Mouse (Mus musculus): ENCODE measurements around the gene Gm9195. TPM values are rescaled to one million over a fixed set of nuclear protein-coding genes. Genes with fewer than 3 reads are reported as not detected.

Gm9195 gene
- polyA plus RNA-seq, 1 experiment, result not detected

GRCm38 (mm10) chr14:72468429-72468828 is 23.2 kb downstream of the Gm9195 start:
- Histone ChIP-seq H3K27ac (replicated peaks; ENCODE audit: low read depth, low read length) (no peak overlapping the region), H3K4me3 (ENCODE audit: insufficient read depth, low read depth, low read length) (no peak overlapping the region), H3K4me1 (ENCODE audit: control insufficient read depth, insufficient read depth, insufficient read length, low read length) (no peaks in the 10 kb centered on the region)

GRCm38 (mm10) chr14:72466384-72466783 is 25.3 kb downstream of the Gm9195 start:
- Histone ChIP-seq H3K27ac (replicated peaks; ENCODE audit: low read depth, low read length) (no peak overlapping the region), H3K4me1 (ENCODE audit: control insufficient read depth, insufficient read depth, insufficient read length, low read length) (no peaks in the 10 kb centered on the region), H3K4me3 (ENCODE audit: insufficient read depth, low read depth, low read length) (no peak overlapping the region)

DNA sequence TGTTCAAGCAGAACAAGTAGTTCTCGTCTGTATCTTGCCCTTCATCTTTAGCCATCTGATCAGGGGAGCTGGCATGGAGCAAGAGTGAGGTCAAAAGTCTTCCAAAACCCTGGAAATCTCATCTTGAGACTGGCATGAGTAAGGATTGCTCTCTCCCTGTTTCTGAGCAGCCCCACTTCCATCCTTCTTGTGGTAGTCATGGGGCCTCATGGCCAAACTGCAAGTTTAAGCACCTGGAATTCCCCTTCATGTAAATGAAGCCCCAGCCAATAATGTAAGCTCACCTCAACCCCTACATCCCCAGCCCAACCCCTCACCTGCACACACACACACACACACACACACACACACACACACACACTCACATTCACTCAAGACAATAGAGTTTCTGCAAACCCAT is 30.0 kb downstream of the Gm9195 start:
- no peak overlapping the region for H3K27ac ChIP-seq (replicated peaks; ENCODE audit: low read depth, low read length)
- H3K4me3 ChIP-seq (ENCODE audit: insufficient read depth, low read depth, low read length), result no peak overlapping the region
- H3K4me1 ChIP-seq (ENCODE audit: control insufficient read depth, insufficient read depth, insufficient read length, low read length), result no peaks in the 10 kb centered on the region

GRCm38 (mm10) chr14:72460291-72460690 is 31.3 kb downstream of the Gm9195 start:
- Histone ChIP-seq H3K4me1 (ENCODE audit: control insufficient read depth, insufficient read depth, insufficient read length, low read length) (no peaks in the 10 kb centered on the region), H3K27ac (replicated peaks; ENCODE audit: low read depth, low read length) (no peak overlapping the region), H3K4me3 (ENCODE audit: insufficient read depth, low read depth, low read length) (no peak overlapping the region)

GRCm38 (mm10) chr14:72458930-72459329 is 32.7 kb downstream of the Gm9195 start:
- Histone ChIP-seq H3K27ac (replicated peaks; ENCODE audit: low read depth, low read length) (no peak overlapping the region), H3K4me3 (ENCODE audit: insufficient read depth, low read depth, low read length) (no peak overlapping the region), H3K4me1 (ENCODE audit: control insufficient read depth, insufficient read depth, insufficient read length, low read length) (no peaks in the 10 kb centered on the region)

- H3K27ac ChIP-seq (replicated peaks; ENCODE audit: low read depth, low read length), result no peak overlapping the region
- no peak overlapping the region for H3K4me3 ChIP-seq (ENCODE audit: insufficient read depth, low read depth, low read length)
- no peaks in the 10 kb centered on the region for H3K4me1 ChIP-seq (ENCODE audit: control insufficient read depth, insufficient read depth, insufficient read length, low read length)
Observed at GRCm38 (mm10) chr14:72447141-72448091, 44.2 kb downstream of the Gm9195 start.

DNA sequence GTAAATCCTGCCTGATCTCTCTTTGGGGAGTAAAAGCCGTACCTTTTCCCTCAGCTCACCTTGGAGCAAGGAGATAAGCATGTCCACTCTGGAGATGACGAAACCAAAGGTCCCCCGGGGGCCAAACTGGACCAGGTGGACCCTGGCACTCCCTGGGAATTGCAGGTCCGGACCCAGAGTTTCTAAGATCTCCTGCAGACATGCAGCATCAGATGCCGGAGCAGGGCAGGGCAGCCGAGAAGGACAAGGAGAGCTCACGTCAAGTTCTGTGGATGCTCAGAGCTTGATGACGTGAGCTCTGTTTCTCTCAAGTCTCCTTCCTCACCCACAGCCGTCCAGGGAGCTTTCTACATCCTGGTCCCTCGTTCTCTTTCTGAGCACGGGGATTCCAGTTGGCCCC is 48.7 kb downstream of the Gm9195 start:
- no peak overlapping the region for H3K4me3 ChIP-seq (ENCODE audit: insufficient read depth, low read depth, low read length)
- no peak overlapping the region for H3K27ac ChIP-seq (replicated peaks; ENCODE audit: low read depth, low read length)
- H3K4me1 ChIP-seq (ENCODE audit: control insufficient read depth, insufficient read depth, insufficient read length, low read length), result no peaks in the 10 kb centered on the region

DNA sequence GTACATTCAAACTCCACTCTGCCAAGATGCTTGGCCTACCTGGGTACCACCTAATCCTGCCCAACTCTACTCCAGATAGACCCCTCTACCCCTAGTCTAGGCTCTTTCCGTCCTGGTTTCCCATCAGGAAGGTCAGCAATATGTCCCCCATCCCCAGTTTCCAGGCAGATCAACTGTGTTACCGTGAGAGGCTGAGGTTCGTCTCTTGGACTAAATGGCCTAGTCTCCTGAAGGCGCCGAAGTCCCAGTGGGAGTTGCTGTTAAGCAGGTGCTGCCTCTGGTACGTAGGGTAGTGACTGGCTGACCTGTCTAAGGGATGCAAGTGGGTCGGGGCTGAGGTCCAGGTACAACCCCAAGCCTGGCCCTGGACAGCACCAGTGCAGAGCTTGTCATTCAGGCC is 50.7 kb downstream of the Gm9195 start:
- H3K27ac ChIP-seq (replicated peaks; ENCODE audit: low read depth, low read length), result no peak overlapping the region

DNA sequence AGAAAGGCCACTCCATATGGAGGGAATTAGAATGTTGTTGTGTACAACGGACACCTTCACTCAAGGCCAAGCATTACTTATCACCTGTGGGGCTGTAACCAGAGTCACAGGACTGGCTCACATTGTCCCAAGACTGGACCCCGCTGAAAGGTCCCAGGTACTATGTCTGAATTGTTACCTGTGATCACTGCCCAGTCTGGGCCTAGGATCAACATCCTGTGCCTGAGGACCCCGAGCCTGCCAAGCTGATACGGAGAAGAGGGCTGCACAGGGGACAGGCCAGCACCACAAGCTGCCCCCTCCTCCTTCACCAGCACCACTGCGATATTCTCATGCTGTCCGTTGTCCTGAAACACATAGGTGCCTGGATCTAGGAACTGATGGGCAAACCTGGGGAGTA is 51.2 kb downstream of the Gm9195 start:
- H3K4me3 ChIP-seq (ENCODE audit: insufficient read depth, low read depth, low read length), result no peak overlapping the region
- H3K27ac ChIP-seq (replicated peaks; ENCODE audit: low read depth, low read length), result no peak overlapping the region
- H3K4me1 ChIP-seq (ENCODE audit: control insufficient read depth, insufficient read depth, insufficient read length, low read length), result no peaks in the 10 kb centered on the region

More for the DNA sequence above, 50.7 kb downstream of the Gm9195 start:
- Histone ChIP-seq H3K4me3 (ENCODE audit: insufficient read depth, low read depth, low read length) (no peak overlapping the region), H3K4me1 (ENCODE audit: control insufficient read depth, insufficient read depth, insufficient read length, low read length) (no peaks in the 10 kb centered on the region)

- Histone ChIP-seq H3K4me1 (ENCODE audit: control insufficient read depth, insufficient read depth, insufficient read length, low read length) (no peaks in the 10 kb centered on the region), H3K4me3 (ENCODE audit: insufficient read depth, low read depth, low read length) (no peak overlapping the region), H3K27ac (replicated peaks; ENCODE audit: low read depth, low read length) (no peak overlapping the region)
Observed at GRCm38 (mm10) chr14:72438976-72439375, 52.7 kb downstream of the Gm9195 start.

- Histone ChIP-seq H3K4me3 (ENCODE audit: insufficient read depth, low read depth, low read length) (no peak overlapping the region), H3K4me1 (ENCODE audit: control insufficient read depth, insufficient read depth, insufficient read length, low read length) (no peaks in the 10 kb centered on the region), H3K27ac (replicated peaks; ENCODE audit: low read depth, low read length) (no peak overlapping the region)
Observed at GRCm38 (mm10) chr14:72389696-72390095, 101.9 kb downstream of the Gm9195 start.

- Histone ChIP-seq H3K27ac (replicated peaks; ENCODE audit: low read depth, low read length) (no peak overlapping the region), H3K4me1 (ENCODE audit: control insufficient read depth, insufficient read depth, insufficient read length, low read length) (no peaks in the 10 kb centered on the region), H3K4me3 (ENCODE audit: insufficient read depth, low read depth, low read length) (no peak overlapping the region)
Observed at GRCm38 (mm10) chr14:72389288-72389687, 102.3 kb downstream of the Gm9195 start.

DNA sequence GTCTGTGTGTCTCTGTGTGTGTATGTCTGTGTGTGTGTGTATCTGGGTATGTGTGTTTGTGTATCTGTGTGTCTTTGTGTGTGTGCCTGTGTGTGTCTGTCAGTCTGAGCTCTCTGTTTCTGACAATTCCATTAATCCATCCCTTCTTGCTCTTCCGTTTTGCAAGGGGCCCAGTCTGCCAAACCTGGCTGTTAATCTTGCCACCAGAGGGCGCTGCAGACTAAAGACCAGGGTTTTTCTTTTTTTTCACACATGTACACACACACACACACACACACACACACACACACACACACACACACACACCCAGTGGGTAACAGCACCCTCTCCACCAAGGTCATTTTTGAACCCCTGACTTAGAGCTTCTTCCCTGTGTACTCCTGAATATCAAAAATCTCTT is 114.4 kb downstream of the Gm9195 start:
- Histone ChIP-seq H3K27ac (replicated peaks; ENCODE audit: low read depth, low read length) (no peak overlapping the region), H3K4me3 (ENCODE audit: insufficient read depth, low read depth, low read length) (no peak overlapping the region), H3K4me1 (ENCODE audit: control insufficient read depth, insufficient read depth, insufficient read length, low read length) (no peaks in the 10 kb centered on the region)

Measured in brown adipose tissue, adult 24 weeks (tissue).